16 mouse cellular contexts compared by ENCODE assay signal in the genomic region with DNA sequence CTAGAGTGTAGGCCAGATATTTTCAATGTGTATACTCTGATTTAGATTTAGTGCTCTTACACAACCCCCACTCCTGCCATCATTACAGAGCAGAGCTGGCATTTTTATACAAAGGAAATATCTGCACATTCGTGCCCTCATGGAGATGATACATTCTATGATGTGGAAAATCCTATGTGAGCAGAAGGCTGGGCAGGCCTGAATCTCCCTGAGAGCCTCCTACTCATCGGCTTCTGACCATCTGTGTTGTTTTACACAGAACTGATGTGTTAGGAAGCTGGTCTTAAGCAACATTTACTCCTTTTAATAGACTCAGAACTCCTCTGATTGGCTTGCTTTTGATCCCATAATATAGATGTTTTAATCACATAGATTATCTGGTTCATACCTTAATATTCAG.
DNase-seq lines count a peak whose midpoint lies in the region; ATAC-seq and TF ChIP-seq lines count a peak whose summit lies in the region.
"Had no signal": no experiment of that assay in that cellular context is flagged by ENCODE, and none has a peak within 500 bp of the region (broad histone marks: within the 10 kb centered on the region; RNA-seq: fewer than 3 reads in every experiment).

No protein-coding gene starts in this region.

- DNase-seq in layer of hippocampus, adult 11-12 months (ENCODE audit: low spot score): peak; percentile 62
- DNase-seq in layer of hippocampus, postnatal 25 days (ENCODE audit: extremely low spot score in 1 of 2, low spot score in 1 of 2): no peak
- DNase-seq in layer of hippocampus, adult 2 months (ENCODE audit: low spot score in 2 of 2): peak; percentile 57 to 83
- DNase-seq in left cerebral cortex, adult 18-20 months (ENCODE audit: low spot score in 2 of 2): peak; percentile 50 to 56
- peak; percentile 20 for DNase-seq in right cerebral cortex, postnatal 25 days
- no peak for DNase-seq in T-cell, adult 2 months (ENCODE audit: low spot score)
- DNase-seq: adrenal gland, postnatal 14 days; cerebellum, adult 8-10 months; gastrocnemius, adult 2 months; heart, postnatal 4 days; kidney, adult 9 months; lung, postnatal 10 days had no signal

- no peak for TF ChIP-seq CTCF in layer of hippocampus, adult 2 months (conservative IDR thresholded peaks at IDR 0.05)

- no peak for ATAC-seq in megakaryocyte progenitor cell, adult 5-6 weeks (replicated peaks; ENCODE audit: poor library complexity)
- ATAC-seq: activated CD4-positive, CD25-positive, alpha-beta regulatory T cell, adult 4 months; midbrain, embryonic 16.5 days had no signal

- H3K4me3 ChIP-seq in layer of hippocampus, adult 2 months: no peak overlapping the region
- H3K4me3 ChIP-seq: gastrocnemius, adult 2 months; megakaryocyte, embryonic 14.5 days had no signal

- H3K27ac ChIP-seq in layer of hippocampus, adult 2 months: peak overlapping the region; percentile 54
- H3K27ac ChIP-seq: gastrocnemius, adult 2 months had no signal

Comparison
In these comparisons a context has a peak if more than half of its experiments do, and no peak if none do; other contexts are left out.
1. DNase-seq: peak in layer of hippocampus, adult 11-12 months (single experiment), layer of hippocampus, adult 2 months (2 of 2), left cerebral cortex, adult 18-20 months (2 of 2) and right cerebral cortex, postnatal 25 days (single experiment); none in layer of hippocampus, postnatal 25 days (0 of 2) and T-cell, adult 2 months (single experiment).